Mouse (Mus musculus) testis, adult 2 months (tissue): ENCODE results near the gene Ntn1.

Experiments used
- CTCF ChIP-seq: fragments of 200-500 bp; IDR thresholded peaks from 2 replicates; pipeline ENCODE4 v1.5.1; 2012; ENCODE audit warnings: low read depth, mild to moderate bottlenecking, inconsistent platforms, low read length, moderate library complexity; ENCODE audit not compliant: control insufficient read depth, insufficient read depth, insufficient replicate concordance
- POLR2A ChIP-seq: fragments of 200-500 bp; IDR thresholded peaks from 2 replicates; pipeline ENCODE4 v1.6.1; 2012; ENCODE audit warnings: low read depth, mild to moderate bottlenecking, inconsistent platforms, low read length, moderate library complexity; ENCODE audit not compliant: control insufficient read depth

- TF ChIP-seq CTCF, result no peak
- TF ChIP-seq POLR2A, result no peak
Measured at GRCm38 (mm10) chr11:68378946-68379764, 21.5 kb downstream of the Ntn1 start.
